Mouse (Mus musculus): ENCODE data around the gene Tbc1d10c. TPM values are rescaled to one million over a fixed set of nuclear protein-coding genes. Genes with fewer than 3 reads are reported as not detected.
A peak's percentile ranks its signal among the peaks of the same experiment; 100 is the strongest.

Tbc1d10c gene
- polyA plus RNA-seq, 1 experiment from 2014 or later = 3.7 TPM

DNA sequence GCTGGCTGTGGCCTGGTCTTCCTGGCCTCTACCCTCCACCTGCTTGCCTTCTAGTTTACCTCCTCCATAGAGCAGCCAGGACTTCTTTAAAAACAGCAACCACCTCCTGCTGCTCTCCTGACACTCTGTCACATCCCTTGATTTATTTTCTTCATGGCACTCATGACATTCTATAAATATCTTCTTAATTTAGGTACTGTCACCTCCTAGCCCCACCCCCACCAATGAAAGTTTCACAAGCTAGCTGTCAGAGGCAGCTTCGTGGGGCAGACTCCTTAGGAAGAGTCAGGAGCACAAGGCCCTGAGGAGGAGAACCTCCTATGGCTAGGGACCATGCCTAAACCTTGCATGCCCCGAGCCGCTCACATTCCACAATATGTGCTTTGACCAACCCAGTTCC, 3.8 kb downstream of the Tbc1d10c start:
- Histone ChIP-seq H3K4me1 (replicated peaks) (peaks cover 35% of the 10 kb centered on the region), H3K4me2 (no peak overlapping the region), H3K4me3 (replicated peaks) (no peak overlapping the region), H3K27ac (no peak overlapping the region), H3K9me3 (replicated peaks) (no peaks in the 10 kb centered on the region), H3K36me3 (no peaks in the 10 kb centered on the region), H3K27me3 (no peaks in the 10 kb centered on the region), H3K9ac (no peak overlapping the region)
- no peak for ATAC-seq (ENCODE audit: low read depth)
- DNase-seq = no peak
- WGBS (ENCODE audit: insufficient replicate concordance) = 72% methylated on average over 3 of the region's 3 CpGs

DNA sequence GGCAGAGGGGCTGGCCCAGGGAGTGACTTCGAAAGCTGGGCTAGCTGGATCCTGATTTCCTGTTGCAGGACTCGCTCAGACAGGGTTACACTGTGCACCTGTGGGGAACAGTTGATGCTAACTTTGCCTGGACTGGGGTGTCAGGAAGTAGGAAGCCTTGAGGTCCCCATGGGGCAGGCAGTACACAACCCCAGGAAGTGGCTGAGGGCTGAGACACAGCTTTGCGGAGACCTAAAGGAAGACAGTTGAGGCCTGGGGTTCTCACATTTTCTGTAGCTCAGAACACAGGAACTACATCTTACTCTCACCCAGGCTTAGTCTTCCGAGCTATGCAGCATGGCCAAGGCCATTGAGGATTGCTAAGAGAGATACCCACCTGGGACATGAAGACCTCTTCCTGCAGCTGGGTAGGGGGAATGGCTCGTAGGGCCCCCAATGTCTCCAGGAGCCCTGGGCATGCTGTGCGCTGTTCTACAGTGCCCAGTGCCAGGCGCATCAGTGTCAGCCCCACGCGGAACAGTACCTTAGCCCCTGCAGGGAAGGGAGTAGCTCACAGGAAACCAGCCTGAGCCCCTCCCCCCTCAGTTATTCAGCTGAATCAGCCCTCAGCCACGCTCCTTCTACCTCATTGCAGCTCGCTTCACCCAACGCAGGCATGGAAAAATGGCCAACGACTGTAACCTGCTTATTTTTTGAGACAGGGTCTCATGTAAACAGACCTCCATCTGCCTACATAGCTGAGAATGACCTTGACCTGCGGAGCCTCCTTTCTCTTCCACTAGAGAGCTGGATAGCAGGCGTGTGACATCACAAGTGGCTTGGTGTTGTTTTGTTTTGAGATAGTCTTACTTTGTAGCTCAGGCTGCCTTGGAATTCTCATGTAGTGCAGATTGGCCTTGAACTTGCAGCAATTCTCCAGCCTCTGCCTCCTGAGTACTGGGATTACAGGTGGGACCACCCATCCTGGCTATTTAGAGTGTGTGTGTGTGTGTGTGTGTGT, 5.8 kb downstream of the Tbc1d10c start:
- ATAC-seq (ENCODE audit: low read depth) = peak; percentile 46
- Histone ChIP-seq H3K4me2 (peak overlapping the region; percentile 28; the same call in 1 of the 2 replicates), H3K4me3 (replicated peaks) (no peak overlapping the region), H3K27ac (peak overlapping the region; percentile 68), H3K9me3 (replicated peaks) (no peaks in the 10 kb centered on the region), H3K9ac (no peak overlapping the region), H3K4me1 (replicated peaks) (peaks cover 25% of the 10 kb centered on the region), H3K36me3 (no peaks in the 10 kb centered on the region), H3K27me3 (no peaks in the 10 kb centered on the region)
- WGBS (ENCODE audit: insufficient replicate concordance) = 28% methylated on average over 15 of the region's 15 CpGs
- no peak for DNase-seq

DNA sequence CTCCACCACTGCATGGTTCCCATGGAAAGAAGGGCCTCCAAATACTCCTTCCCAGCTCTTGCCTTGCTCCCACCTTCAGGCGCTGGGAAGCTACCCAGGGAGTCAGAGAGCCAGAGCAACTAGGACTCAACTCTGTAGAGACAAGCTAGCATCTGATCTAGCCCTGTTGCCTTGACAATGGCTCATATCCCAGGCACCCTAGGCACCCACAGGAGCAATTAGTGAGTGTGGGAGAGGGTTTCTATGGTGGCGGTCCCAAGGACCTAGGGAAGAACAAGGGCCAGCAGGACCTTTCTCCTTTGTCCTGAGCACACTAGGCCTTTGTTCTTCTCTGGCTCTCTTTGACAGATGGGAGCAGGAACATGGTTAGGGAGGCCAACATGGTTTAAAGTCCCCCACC, 7.4 kb downstream of the Tbc1d10c start:
- ATAC-seq (ENCODE audit: low read depth) (no peak), DNase-seq (no peak)
- peaks cover 22% of the 10 kb centered on the region for H3K4me1 ChIP-seq (replicated peaks)
- no peaks in the 10 kb centered on the region for H3K9me3 ChIP-seq (replicated peaks)
- H3K4me2 ChIP-seq = no peak overlapping the region
- H3K27ac ChIP-seq = no peak overlapping the region
- 63% methylated on average over 2 of the region's 2 CpGs for WGBS (ENCODE audit: insufficient replicate concordance)
- no peak overlapping the region for H3K9ac ChIP-seq
- no peaks in the 10 kb centered on the region for H3K36me3 ChIP-seq
- no peaks in the 10 kb centered on the region for H3K27me3 ChIP-seq
- H3K4me3 ChIP-seq (replicated peaks) = no peak overlapping the region

DNA sequence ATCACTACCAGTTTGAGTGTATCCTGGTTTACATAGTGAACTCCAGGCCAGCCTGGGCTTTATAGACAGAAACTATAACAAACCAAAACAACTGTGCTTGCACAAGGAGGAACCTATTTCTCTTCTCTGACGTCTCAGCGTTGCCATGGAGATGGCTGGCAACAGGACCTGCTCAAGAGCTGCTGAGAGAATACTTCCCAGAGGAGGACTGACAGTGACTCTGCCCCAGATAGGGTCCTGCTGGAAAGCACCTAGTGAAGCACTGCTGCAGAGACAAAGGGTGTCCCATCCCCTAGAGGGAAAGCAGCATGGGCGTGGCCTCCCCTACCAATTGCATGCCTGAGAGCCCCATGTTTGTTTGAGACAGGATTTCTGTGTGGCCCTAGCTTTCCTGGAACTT, 9.2 kb downstream of the Tbc1d10c start:
- no peak for ATAC-seq (ENCODE audit: low read depth)
- Histone ChIP-seq H3K27me3 (no peaks in the 10 kb centered on the region), H3K9me3 (replicated peaks) (no peaks in the 10 kb centered on the region), H3K27ac (no peak overlapping the region), H3K4me2 (no peak overlapping the region), H3K4me3 (replicated peaks) (no peak overlapping the region), H3K4me1 (replicated peaks) (peaks cover 22% of the 10 kb centered on the region), H3K36me3 (no peaks in the 10 kb centered on the region), H3K9ac (no peak overlapping the region)
- 42% methylated on average over 3 of the region's 3 CpGs for WGBS (ENCODE audit: insufficient replicate concordance)
- DNase-seq = no peak

DNA sequence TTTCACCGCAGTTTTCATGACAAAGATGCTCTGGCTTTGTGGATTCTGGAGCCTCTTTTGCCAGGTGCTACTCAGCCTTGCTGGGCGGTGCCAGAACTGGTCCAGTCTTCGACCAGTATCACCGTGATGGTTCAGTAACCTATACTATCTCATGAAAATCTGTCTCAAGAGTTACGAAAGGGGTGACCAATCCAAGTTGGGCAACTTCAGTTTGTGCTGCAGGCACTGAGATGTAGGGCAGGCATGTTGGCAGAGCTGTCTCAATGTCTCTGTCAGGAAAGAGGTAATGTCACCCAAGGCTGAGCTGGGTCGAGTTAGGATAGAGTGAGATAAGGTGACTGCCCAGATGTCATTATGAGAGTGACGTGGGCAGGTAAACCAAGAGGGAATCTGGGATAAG, 10.7 kb downstream of the Tbc1d10c start:
- H3K27me3 ChIP-seq = 0 out of 2 replicates have a peak, but pooled peaks cover 7% of the 10 kb centered on the region
- 67% methylated on average over 7 of the region's 7 CpGs for WGBS (ENCODE audit: insufficient replicate concordance)
- DNase-seq (no peak), ATAC-seq (ENCODE audit: low read depth) (no peak)
- H3K4me3 ChIP-seq (replicated peaks) = no peak overlapping the region
- no peaks in the 10 kb centered on the region for H3K36me3 ChIP-seq
- H3K9ac ChIP-seq = no peak overlapping the region
- H3K27ac ChIP-seq = no peak overlapping the region
- peaks cover 19% of the 10 kb centered on the region for H3K4me1 ChIP-seq (replicated peaks)
- H3K9me3 ChIP-seq (replicated peaks) = no peaks in the 10 kb centered on the region
- no peak overlapping the region for H3K4me2 ChIP-seq

GRCm38 (mm10) chr19:4175368-4175947, 15.6 kb downstream of the Tbc1d10c start, which contains the start of gene Carns1:
TSS of gene Carns1 (minus strand) at chr19:4175479.
- H3K9me3 ChIP-seq (replicated peaks) = no peaks in the 10 kb centered on the region
- peak within 1 kb of the TSS; percentile 46 for H3K4me2 ChIP-seq
- H3K9ac ChIP-seq = 0 out of 2 replicates have a peak within 1 kb of the TSS, but pooled peaks have one; percentile 4
- no peak within 1 kb of the TSS for H3K27ac ChIP-seq
- DNase-seq = no peak
- peak; percentile 32; the same call in 1 of the 2 replicates for ATAC-seq (ENCODE audit: low read depth)
- no peak within 1 kb of the TSS for H3K4me3 ChIP-seq (replicated peaks)
- peaks cover 24% of the 10 kb centered on the region for H3K4me1 ChIP-seq (replicated peaks)
- no peaks in the 10 kb centered on the region for H3K36me3 ChIP-seq
- 26% methylated on average over 11 of the region's 11 CpGs for WGBS (ENCODE audit: insufficient replicate concordance)
- peaks cover 12% of the 10 kb centered on the region; the same call in 1 of the 2 replicates for H3K27me3 ChIP-seq

DNA sequence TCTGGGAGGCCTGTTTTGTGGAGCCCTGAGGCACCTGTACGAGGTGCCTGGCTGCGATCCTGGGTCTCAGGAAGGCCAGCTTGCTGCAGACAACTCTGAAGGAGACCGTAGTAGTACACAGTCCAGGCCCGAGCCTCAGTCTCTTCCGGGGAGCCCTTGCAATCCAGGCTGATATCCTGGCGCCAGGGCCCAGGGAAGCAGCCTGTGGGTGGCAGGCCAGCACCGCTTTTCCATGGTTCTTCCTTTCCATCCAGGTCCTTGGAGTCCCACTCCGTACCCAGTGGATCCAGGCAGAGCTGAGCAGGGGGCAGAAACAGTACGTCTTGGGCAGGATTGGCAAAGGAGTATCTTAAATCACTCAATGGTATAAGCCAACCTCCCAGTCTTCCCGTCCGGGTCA, 18.2 kb downstream of the Tbc1d10c start:
- no peak overlapping the region for H3K9ac ChIP-seq
- ATAC-seq (ENCODE audit: low read depth) (no peak), DNase-seq (no peak)
- 62% methylated on average over 11 of the region's 11 CpGs for WGBS (ENCODE audit: insufficient replicate concordance)
- H3K27ac ChIP-seq = no peak overlapping the region
- no peaks in the 10 kb centered on the region for H3K9me3 ChIP-seq (replicated peaks)
- H3K4me3 ChIP-seq (replicated peaks) = no peak overlapping the region
- H3K4me2 ChIP-seq = no peak overlapping the region
- peaks cover 32% of the 10 kb centered on the region for H3K4me1 ChIP-seq (replicated peaks)
- H3K27me3 ChIP-seq = peaks cover 12% of the 10 kb centered on the region; the same call in 1 of the 2 replicates
- no peaks in the 10 kb centered on the region for H3K36me3 ChIP-seq

GRCm38 (mm10) chr19:4171393-4172290, 19.4 kb downstream of the Tbc1d10c start:
- H3K4me2 ChIP-seq = no peak overlapping the region
- H3K36me3 ChIP-seq = no peaks in the 10 kb centered on the region
- H3K4me3 ChIP-seq (replicated peaks) = no peak overlapping the region
- H3K27me3 ChIP-seq = peaks cover 12% of the 10 kb centered on the region; the same call in 1 of the 2 replicates
- 49% methylated on average over 13 of the region's 13 CpGs for WGBS (ENCODE audit: insufficient replicate concordance)
- H3K4me1 ChIP-seq (replicated peaks) = peaks cover 44% of the 10 kb centered on the region
- no peak for DNase-seq
- no peaks in the 10 kb centered on the region for H3K9me3 ChIP-seq (replicated peaks)
- no peak overlapping the region for H3K27ac ChIP-seq
- no peak for ATAC-seq (ENCODE audit: low read depth)
- peak overlapping the region; percentile 83; the same call in 1 of the 2 replicates for H3K9ac ChIP-seq

DNA sequence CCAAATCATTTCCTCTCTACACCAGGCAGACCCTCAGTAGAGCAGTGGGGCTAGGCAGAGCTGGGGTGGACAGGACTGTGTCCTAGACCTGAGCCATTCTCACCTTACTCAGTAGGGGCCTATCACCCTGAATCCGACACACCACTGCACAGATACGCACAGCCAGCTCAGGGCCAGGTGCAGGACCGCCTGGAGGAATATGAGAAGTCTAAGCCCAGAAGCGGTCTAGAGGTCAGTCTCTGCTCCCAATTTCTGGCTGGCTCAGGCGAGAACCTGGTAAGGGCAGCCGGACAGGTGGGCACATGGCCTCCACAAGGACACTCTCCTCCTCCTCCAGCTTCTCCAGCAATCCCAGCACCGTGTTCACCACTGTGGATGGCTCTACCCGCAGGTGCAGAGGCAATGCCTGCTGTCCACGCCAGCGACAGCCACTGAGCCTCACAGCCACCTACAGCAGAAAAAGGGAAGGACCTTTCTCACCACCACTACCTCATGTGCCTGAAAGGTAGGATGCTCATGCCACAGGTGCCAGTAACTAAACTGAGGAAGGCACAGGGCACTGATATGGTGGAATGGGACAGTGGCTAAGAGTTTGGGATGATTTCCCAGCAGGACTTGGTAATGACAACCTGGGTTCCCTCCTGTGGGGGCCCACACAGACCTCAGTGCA, 20.2 kb downstream of the Tbc1d10c start:
- ATAC-seq (ENCODE audit: low read depth) (no peak), DNase-seq (no peak)
- Histone ChIP-seq H3K9ac (peak overlapping the region; percentile 83; the same call in 1 of the 2 replicates), H3K9me3 (replicated peaks) (no peaks in the 10 kb centered on the region), H3K27ac (0 out of 2 replicates have a peak overlapping the region, but pooled peaks have one; percentile 3), H3K4me1 (replicated peaks) (peaks cover 44% of the 10 kb centered on the region), H3K4me3 (replicated peaks) (no peak overlapping the region), H3K36me3 (no peaks in the 10 kb centered on the region), H3K4me2 (no peak overlapping the region), H3K27me3 (peaks cover 9% of the 10 kb centered on the region; the same call in 1 of the 2 replicates)
- 80% methylated on average over 10 of the region's 10 CpGs for WGBS (ENCODE audit: insufficient replicate concordance)

GRCm38 (mm10) chr19:4169810-4170209, 21.3 kb downstream of the Tbc1d10c start:
- ATAC-seq (ENCODE audit: low read depth) = peak; percentile 10; the same call in 1 of the 2 replicates
- 11% methylated on average over 27 of the region's 27 CpGs for WGBS (ENCODE audit: insufficient replicate concordance)
- H3K9ac ChIP-seq = peak overlapping the region; percentile 83

More at GRCm38 (mm10) chr19:4169810-4170209, 21.3 kb downstream of the Tbc1d10c start:
- peak overlapping the region; percentile 87 for H3K27ac ChIP-seq
- no peak for DNase-seq
- peak overlapping the region; percentile 65 for H3K4me3 ChIP-seq (replicated peaks)
- peaks cover 44% of the 10 kb centered on the region for H3K4me1 ChIP-seq (replicated peaks)
- H3K4me2 ChIP-seq = peak overlapping the region; percentile 97
- no peaks in the 10 kb centered on the region for H3K27me3 ChIP-seq
- no peaks in the 10 kb centered on the region for H3K36me3 ChIP-seq
- H3K9me3 ChIP-seq (replicated peaks) = no peaks in the 10 kb centered on the region
